Mouse (Mus musculus) forebrain, embryonic 11.5 days (tissue): ENCODE measurements at regions not wholly inside any gene's neighbourhood (a gene's known extent, or its start where the extent isn't known, plus 50 kb on each side); places are given as distances from the start of the nearest gene placed in this dataset.

Source experiments
- ATAC-seq: fragments of 200-750 bp; cut with Nextera tagmentation; replicated peaks from 2 replicates; pipeline ENCODE4 v1.8.0; 2017; ENCODE audit warnings: moderate TSS enrichment; ENCODE audit not compliant: low FRiP score
- DNase-seq: peaks from one replicate; pipeline ENCODE4 v3.0.0-alpha.2; 2017; ENCODE audit warnings: low spot score
- H3K27ac ChIP-seq: fragments of 300-500 bp; sonication (generic); 2 replicates; pipeline ENCODE4 v1.5.1; 2014; ENCODE audit warnings: low read depth, low read length
- H3K27me3 ChIP-seq: fragments of 300-500 bp; sonication (generic); 2 replicates; pipeline ENCODE4 v1.6.1; 2014; ENCODE audit warnings: mild to moderate bottlenecking, low read length, mixed read lengths; ENCODE audit not compliant: control insufficient read depth, insufficient read depth
- H3K36me3 ChIP-seq: fragments of 300-500 bp; sonication (generic); 2 replicates; pipeline ENCODE4 v1.6.1; 2014; ENCODE audit warnings: mild to moderate bottlenecking, low read length, moderate library complexity, mixed read lengths; ENCODE audit not compliant: control insufficient read depth, insufficient read depth
- H3K4me1 ChIP-seq: fragments of 300-500 bp; sonication (generic); replicated peaks from 2 replicates; pipeline ENCODE4 v1.6.1; 2014; ENCODE audit warnings: low read length, mixed read lengths; ENCODE audit not compliant: control insufficient read depth, insufficient read depth
- H3K4me2 ChIP-seq: fragments of 300-500 bp; sonication (generic); 2 replicates; pipeline ENCODE4 v1.6.1; 2014; ENCODE audit warnings: low read depth, mild to moderate bottlenecking, low read length, moderate library complexity, mixed read lengths; ENCODE audit not compliant: severe bottlenecking
- H3K4me3 ChIP-seq: fragments of 300-500 bp; sonication (generic); 2 replicates; pipeline ENCODE4 v1.5.1; 2014; ENCODE audit warnings: low read depth, low read length
- H3K9ac ChIP-seq: fragments of 300-500 bp; sonication (generic); 2 replicates; pipeline ENCODE4 v1.6.1; 2014; ENCODE audit warnings: low read length
- H3K9me3 ChIP-seq: fragments of 300-500 bp; sonication (generic); 2 replicates; pipeline ENCODE4 v1.6.1; 2016; ENCODE audit warnings: low read length, mixed read lengths; ENCODE audit not compliant: control insufficient read depth
- WGBS: fragments of 180-500 bp; shearing (Covaris S2); extraction: QIAGEN DNeasy Blood & Tissue Kit; methylation state at CpG from one replicate; pipeline ENCODE4 v1.1.7; 2014; 5-methylcytosine and 5-hydroxymethylcytosine counted together

- no peaks in the 10 kb centered on the region for H3K36me3 ChIP-seq
- no peaks in the 10 kb centered on the region for H3K27me3 ChIP-seq
- WGBS = 9% methylated on average over 2 of the region's 2 CpGs
- no peak overlapping the region for H3K9ac ChIP-seq
- ATAC-seq = peak; percentile 85
- H3K4me3 ChIP-seq = no peak overlapping the region
- no peak overlapping the region for H3K27ac ChIP-seq
- peak; percentile 75 for DNase-seq
- no peak overlapping the region for H3K4me2 ChIP-seq
- H3K9me3 ChIP-seq = no peaks in the 10 kb centered on the region
- no peaks in the 10 kb centered on the region for H3K4me1 ChIP-seq
Observed at GRCm38 (mm10) chr13:105377038-105377437, 66.4 kb upstream of the Htr1a start.

- Histone ChIP-seq H3K4me3 (no peak overlapping the region), H3K27me3 (no peaks in the 10 kb centered on the region), H3K4me1 (no peaks in the 10 kb centered on the region), H3K27ac (no peak overlapping the region), H3K9ac (no peak overlapping the region), H3K9me3 (no peaks in the 10 kb centered on the region), H3K36me3 (no peaks in the 10 kb centered on the region), H3K4me2 (no peak overlapping the region)
- 83% methylated on average over 9 of the region's 9 CpGs for WGBS
- DNase-seq = no peak
- no peak for ATAC-seq
Observed at GRCm38 (mm10) chr13:105378587-105378986, 64.9 kb upstream of the Htr1a start.

GRCm38 (mm10) chr13:105387016-105387772 lies 56.2 kb upstream of the Htr1a start:
- 50% methylated on average over 4 of the region's 4 CpGs for WGBS
- H3K9ac ChIP-seq = no peak overlapping the region
- ATAC-seq (peak; percentile 48; the same call in 1 of the 2 replicates), DNase-seq (no peak)
- H3K27me3 ChIP-seq = no peaks in the 10 kb centered on the region
- no peaks in the 10 kb centered on the region for H3K4me1 ChIP-seq
- H3K4me2 ChIP-seq = no peak overlapping the region
- no peak overlapping the region for H3K4me3 ChIP-seq
- H3K36me3 ChIP-seq = no peaks in the 10 kb centered on the region
- no peaks in the 10 kb centered on the region for H3K9me3 ChIP-seq
- H3K27ac ChIP-seq = no peak overlapping the region
